ENCODE assay signal across 8 mouse cellular contexts in genomic region chr6:127336681-127337397, GRCm38 (mm10).
DNase-seq lines count a peak whose midpoint lies in the region; ATAC-seq and TF ChIP-seq lines count a peak whose summit lies in the region.

No protein-coding gene starts in this region.

- H3K9ac ChIP-seq in lung, embryonic 15.5 days, result no peak overlapping the region
- H3K9ac ChIP-seq in hindbrain, embryonic 11.5 days (ENCODE audit: low read depth, low read length), result peak overlapping the region; percentile 38
- no peak overlapping the region for H3K9ac ChIP-seq in liver, embryonic 16.5 days (ENCODE audit: low read depth, low read length)
- H3K9ac ChIP-seq in stomach, postnatal 0 days (ENCODE audit: low read length), result peak overlapping the region; percentile 35; the same call in 1 of the 2 replicates

- peak overlapping the region; percentile 50 for H3K27ac ChIP-seq in lung, embryonic 15.5 days
- H3K27ac ChIP-seq in hindbrain, embryonic 11.5 days (ENCODE audit: low read depth, low read length), result peak overlapping the region; percentile 94
- peak overlapping the region; percentile 30; the same call in 1 of the 2 replicates for H3K27ac ChIP-seq in liver, embryonic 16.5 days (ENCODE audit: low read length)
- peak overlapping the region; percentile 45; the same call in 1 of the 2 replicates for H3K27ac ChIP-seq in stomach, postnatal 0 days (replicated peaks)

- no peak overlapping the region for H3K4me2 ChIP-seq in lung, embryonic 15.5 days
- H3K4me2 ChIP-seq in hindbrain, embryonic 11.5 days (replicated peaks; ENCODE audit: low read depth, low read length), result peak overlapping the region; percentile 18; the same call in 1 of the 2 replicates
- H3K4me2 ChIP-seq in liver, embryonic 16.5 days (ENCODE audit: low read depth, low read length), result no peak overlapping the region
- 0 out of 2 replicates have a peak overlapping the region, but pooled peaks have one; percentile 8 for H3K4me2 ChIP-seq in stomach, postnatal 0 days (replicated peaks; ENCODE audit: low read depth)

- H3K4me3 ChIP-seq in lung, embryonic 15.5 days, result no peak overlapping the region
- no peak overlapping the region for H3K4me3 ChIP-seq in lung, adult 2 months (replicated peaks; ENCODE audit: extremely low read depth, low read depth, low read length)
- H3K4me3 ChIP-seq in hindbrain, embryonic 11.5 days (ENCODE audit: low read depth, low read length), result no peak overlapping the region
- H3K4me3 ChIP-seq in liver, embryonic 16.5 days (ENCODE audit: low read depth, low read length), result no peak overlapping the region
- no peak overlapping the region for H3K4me3 ChIP-seq in stomach, postnatal 0 days (ENCODE audit: low read depth, low read length)

- ATAC-seq in lung, embryonic 15.5 days (ENCODE audit: borderline replicate concordance, extremely low read depth, low FRiP score, low TSS enrichment), result 0 out of 2 replicates have a peak, but pooled peaks have one; percentile 35
- peak; percentile 88 for ATAC-seq in hindbrain, embryonic 11.5 days (ENCODE audit: low FRiP score)
- ATAC-seq in liver, embryonic 16.5 days (ENCODE audit: low read depth), result no peak
- no peak for ATAC-seq in stomach, postnatal 0 days (ENCODE audit: low FRiP score, low TSS enrichment)
- no peak for ATAC-seq in megakaryocyte-erythroid progenitor cell, adult 5-6 weeks (replicated peaks; ENCODE audit: low FRiP score, low TSS enrichment, poor library complexity, severe bottlenecking)

- TF ChIP-seq POLR2A in lung, adult 2 months (IDR thresholded peaks at IDR 0.05; ENCODE audit: borderline replicate concordance, extremely low read depth, low read depth, low read length), result no peak

- H3K27me3 ChIP-seq in lung, embryonic 15.5 days, result no peaks in the 10 kb centered on the region
- no peaks in the 10 kb centered on the region for H3K27me3 ChIP-seq in hindbrain, embryonic 11.5 days (ENCODE audit: control insufficient read depth, insufficient read depth, low read length)
- H3K27me3 ChIP-seq in liver, embryonic 16.5 days (ENCODE audit: control insufficient read depth, insufficient read depth, low read depth, low read length), result peaks cover 4% of the 10 kb centered on the region
- H3K27me3 ChIP-seq in stomach, postnatal 0 days (ENCODE audit: control insufficient read depth, insufficient read depth, low read length), result no peaks in the 10 kb centered on the region

- no peaks in the 10 kb centered on the region for H3K36me3 ChIP-seq in lung, embryonic 15.5 days
- H3K36me3 ChIP-seq in hindbrain, embryonic 11.5 days (ENCODE audit: control insufficient read depth, insufficient read depth, low read length), result no peaks in the 10 kb centered on the region
- no peaks in the 10 kb centered on the region for H3K36me3 ChIP-seq in liver, embryonic 16.5 days (ENCODE audit: control insufficient read depth, insufficient read depth)
- no peaks in the 10 kb centered on the region for H3K36me3 ChIP-seq in stomach, postnatal 0 days (ENCODE audit: control insufficient read depth, insufficient read depth, low read length)

- no peak for TF ChIP-seq EP300 in stomach, postnatal 0 days (optimal IDR thresholded peaks at IDR 0.05)

- peaks cover 41% of the 10 kb centered on the region for H3K4me1 ChIP-seq in lung, embryonic 15.5 days
- no peaks in the 10 kb centered on the region for H3K4me1 ChIP-seq in lung, adult 2 months (ENCODE audit: control insufficient read depth, insufficient read depth, low read length)
- H3K4me1 ChIP-seq in hindbrain, embryonic 11.5 days (replicated peaks; ENCODE audit: control insufficient read depth, insufficient read depth, low read length), result peaks cover 25% of the 10 kb centered on the region
- H3K4me1 ChIP-seq in liver, embryonic 16.5 days (ENCODE audit: control insufficient read depth, low read depth, low read length), result peaks cover 17% of the 10 kb centered on the region
- H3K4me1 ChIP-seq in stomach, postnatal 0 days (replicated peaks; ENCODE audit: control insufficient read depth, insufficient read depth), result peaks cover 12% of the 10 kb centered on the region

- no peaks in the 10 kb centered on the region for H3K9me3 ChIP-seq in lung, embryonic 15.5 days
- H3K9me3 ChIP-seq in hindbrain, embryonic 11.5 days (ENCODE audit: control insufficient read depth, low read length), result no peaks in the 10 kb centered on the region
- H3K9me3 ChIP-seq in liver, embryonic 16.5 days (replicated peaks; ENCODE audit: control insufficient read depth, low read length), result no peaks in the 10 kb centered on the region
- H3K9me3 ChIP-seq in stomach, postnatal 0 days (ENCODE audit: control insufficient read depth, low read length), result no peaks in the 10 kb centered on the region

- TF ChIP-seq CTCF in lung, adult 2 months (IDR thresholded peaks at IDR 0.05; ENCODE audit: insufficient read depth, low read length), result no peak
- no peak for TF ChIP-seq CTCF in stomach, postnatal 0 days (IDR thresholded peaks at IDR 0.05; ENCODE audit: low read depth)

- DNase-seq in lung, adult 2 months, result no peak
- peak; percentile 78 for DNase-seq in embryo, embryonic 10 days (ENCODE audit: low spot score)
- peak; percentile 73 for DNase-seq in hindbrain, embryonic 11.5 days (ENCODE audit: low spot score)
- no peak for DNase-seq in stomach, postnatal 0 days (ENCODE audit: low spot score)
- DNase-seq in cerebellum, adult 8-10 months, result no peak

- 33% methylated on average over 15 of the region's 15 CpGs for WGBS in lung, embryonic 15.5 days
- 54% methylated on average over 15 of the region's 15 CpGs for WGBS in lung, adult 2 months
- WGBS in hindbrain, embryonic 11.5 days, result 2% methylated on average over 15 of the region's 15 CpGs
- WGBS in liver, embryonic 16.5 days (ENCODE audit: insufficient replicate concordance), result 27% methylated on average over 15 of the region's 15 CpGs
- WGBS in stomach, postnatal 0 days, result 54% methylated on average over 15 of the region's 15 CpGs

Comparison
In these comparisons a context has a peak if more than half of its experiments do, and no peak if none do; other contexts are left out.
1. ATAC-seq: peak in lung, embryonic 15.5 days (single experiment) and hindbrain, embryonic 11.5 days (single experiment); none in liver, embryonic 16.5 days (single experiment), stomach, postnatal 0 days (single experiment) and megakaryocyte-erythroid progenitor cell, adult 5-6 weeks (single experiment).
2. H3K27ac ChIP-seq: peak in every context shown above with its lines; median percentile 94 in hindbrain, embryonic 11.5 days; 50 in lung, embryonic 15.5 days; 45 in stomach, postnatal 0 days; 30 in liver, embryonic 16.5 days.
3. H3K4me2 ChIP-seq: peak in hindbrain, embryonic 11.5 days (single experiment) and stomach, postnatal 0 days (single experiment); none in lung, embryonic 15.5 days (single experiment) and liver, embryonic 16.5 days (single experiment).
4. H3K9ac ChIP-seq: peak in hindbrain, embryonic 11.5 days (single experiment) and stomach, postnatal 0 days (single experiment); none in lung, embryonic 15.5 days (single experiment) and liver, embryonic 16.5 days (single experiment).
5. DNase-seq: peak in embryo, embryonic 10 days (single experiment) and hindbrain, embryonic 11.5 days (single experiment); none in lung, adult 2 months (single experiment), stomach, postnatal 0 days (single experiment) and cerebellum, adult 8-10 months (single experiment).